Mouse (Mus musculus) ES-Bruce4 (cell line): ENCODE data around the gene Mpi. TPM values are rescaled to one million over a fixed set of nuclear protein-coding genes. Genes with fewer than 3 reads are reported as not detected.

ENCODE experiments used
- H3K27ac ChIP-seq: 2 replicates; pipeline ENCODE4 v1.5.1; 2012; ENCODE audit warnings: low read length, inconsistent platforms; ENCODE audit not compliant: insufficient read depth
- H3K27me3 ChIP-seq: 2 replicates; pipeline ENCODE4 v1.6.1; 2012; ENCODE audit warnings: mild to moderate bottlenecking, low read length, inconsistent platforms; ENCODE audit not compliant: control insufficient read depth, poor library complexity, insufficient read depth, severe bottlenecking
- H3K36me3 ChIP-seq: 2 replicates; pipeline ENCODE4 v1.6.1; 2012; ENCODE audit warnings: inconsistent platforms, mild to moderate bottlenecking, low read length, moderate library complexity; ENCODE audit not compliant: control insufficient read depth, poor library complexity, insufficient read depth, severe bottlenecking
- H3K4me1 ChIP-seq: one replicate; pipeline ENCODE4 v1.8.1; 2011; ENCODE audit warnings: low read length; ENCODE audit not compliant: control insufficient read depth, insufficient read depth
- H3K4me3 ChIP-seq: 2 replicates; pipeline ENCODE4 v1.5.1; 2011; ENCODE audit warnings: low read depth, mild to moderate bottlenecking, low read length
- H3K9ac ChIP-seq: 2 replicates; pipeline ENCODE4 v1.6.1; 2012; ENCODE audit warnings: low read depth, mild to moderate bottlenecking, inconsistent platforms; ENCODE audit not compliant: poor library complexity, severe bottlenecking
- H3K9me3 ChIP-seq: replicated peaks from 2 replicates; pipeline ENCODE4 v1.6.1; 2012; ENCODE audit warnings: mild to moderate bottlenecking, low read length, inconsistent platforms; ENCODE audit not compliant: control insufficient read depth, poor library complexity, insufficient read depth, severe bottlenecking
- CTCF ChIP-seq: IDR thresholded peaks from one replicate; pipeline ENCODE4 v1.8.1; 2011; ENCODE audit warnings: low read depth, low read length
- EP300 ChIP-seq: IDR thresholded peaks from 2 replicates; pipeline ENCODE4 v1.6.1; 2011; ENCODE audit warnings: low read depth, low read length; ENCODE audit not compliant: insufficient read depth
- POLR2A ChIP-seq: IDR thresholded peaks from one replicate; pipeline ENCODE4 v1.8.1; 2011; ENCODE audit warnings: low read length; ENCODE audit not compliant: insufficient read depth
- polyA plus RNA-seq: library from polyadenylated mRNA; stranded (reverse); fragments of >200 nt; gene quantifications from 2 replicates; pipeline ENCODE4 v1.2.4, GENCODE M21; 2011; ENCODE audit warnings: low read depth; ENCODE audit not compliant: missing spikeins, insufficient read depth, insufficient read length

Gene Mpi
- polyA plus RNA-seq, 1 experiment = 39.1 TPM

GRCm38 (mm10) chr9:57559568-57559967 lies 7.0 kb upstream of the Mpi start:
- TF ChIP-seq CTCF (no peak), EP300 (no peak), POLR2A (no peak)
- Histone ChIP-seq H3K36me3 (no peaks in the 10 kb centered on the region), H3K4me3 (no peak overlapping the region), H3K9ac (no peak overlapping the region), H3K27ac (no peak overlapping the region), H3K4me1 (no peaks in the 10 kb centered on the region), H3K27me3 (no peaks in the 10 kb centered on the region), H3K9me3 (no peaks in the 10 kb centered on the region)

- TF ChIP-seq POLR2A (no peak), CTCF (no peak), EP300 (no peak)
- H3K9me3 ChIP-seq = no peaks in the 10 kb centered on the region
- H3K27ac ChIP-seq = no peak overlapping the region
- peaks cover under 1% of the 10 kb centered on the region for H3K4me1 ChIP-seq
- H3K9ac ChIP-seq = no peak overlapping the region
- H3K27me3 ChIP-seq = no peaks in the 10 kb centered on the region
- no peak overlapping the region for H3K4me3 ChIP-seq
- H3K36me3 ChIP-seq = no peaks in the 10 kb centered on the region
These were observed 6.1 kb upstream of the Mpi start for GRCm38 (mm10) chr9:57558625-57559024.

GRCm38 (mm10) chr9:57557215-57557614 lies 4.7 kb upstream of the Mpi start:
- H3K9me3 ChIP-seq = no peaks in the 10 kb centered on the region
- H3K4me3 ChIP-seq = no peak overlapping the region
- TF ChIP-seq CTCF (no peak), POLR2A (no peak), EP300 (no peak)
- H3K4me1 ChIP-seq = peaks cover 5% of the 10 kb centered on the region
- no peaks in the 10 kb centered on the region for H3K27me3 ChIP-seq
- H3K9ac ChIP-seq = no peak overlapping the region
- no peaks in the 10 kb centered on the region for H3K36me3 ChIP-seq
- H3K27ac ChIP-seq = no peak overlapping the region

GRCm38 (mm10) chr9:57554753-57555152 lies 2.2 kb upstream of the Mpi start:
- no peak for TF ChIP-seq EP300
- no peak for TF ChIP-seq CTCF
- TF ChIP-seq POLR2A = no peak
- no peaks in the 10 kb centered on the region for H3K27me3 ChIP-seq
- no peaks in the 10 kb centered on the region for H3K36me3 ChIP-seq
- H3K27ac ChIP-seq = no peak overlapping the region
- H3K4me3 ChIP-seq = no peak overlapping the region
- no peaks in the 10 kb centered on the region for H3K9me3 ChIP-seq
- H3K4me1 ChIP-seq = peaks cover 5% of the 10 kb centered on the region
- H3K9ac ChIP-seq = no peak overlapping the region

GRCm38 (mm10) chr9:57553119-57553518 lies 556 bp upstream of the Mpi start:
- peaks cover 3% of the 10 kb centered on the region; the same call in 1 of the 2 replicates for H3K36me3 ChIP-seq
- no peaks in the 10 kb centered on the region for H3K27me3 ChIP-seq
- no peak overlapping the region for H3K4me3 ChIP-seq
- TF ChIP-seq CTCF (no peak), POLR2A (no peak), EP300 (no peak)
- H3K27ac ChIP-seq = no peak overlapping the region
- peaks cover 5% of the 10 kb centered on the region for H3K4me1 ChIP-seq
- no peaks in the 10 kb centered on the region for H3K9me3 ChIP-seq
- H3K9ac ChIP-seq = no peak overlapping the region

- H3K9ac ChIP-seq = no peak overlapping the region
- H3K27me3 ChIP-seq = no peaks in the 10 kb centered on the region
- TF ChIP-seq POLR2A (no peak), EP300 (no peak), CTCF (no peak)
- H3K27ac ChIP-seq = no peak overlapping the region; the same call in 1 of the 2 replicates
- no peak overlapping the region for H3K4me3 ChIP-seq
- peaks cover 3% of the 10 kb centered on the region; the same call in 1 of the 2 replicates for H3K36me3 ChIP-seq
- H3K9me3 ChIP-seq = no peaks in the 10 kb centered on the region
- H3K4me1 ChIP-seq = peaks cover 5% of the 10 kb centered on the region
These were observed 2.3 kb downstream of the Mpi start for GRCm38 (mm10) chr9:57550126-57550862.
